Mouse (Mus musculus): ENCODE results near the gene Itga9. TPM values are rescaled to one million over a fixed set of nuclear protein-coding genes. Genes with fewer than 3 reads are reported as not detected.
A peak's percentile ranks its signal among the peaks of the same experiment; 100 is the strongest.

Gene Itga9
- polyA plus RNA-seq, 1 experiment from 2014 or later, result 12.6 TPM

GRCm38 (mm10) chr9:118807669-118808068 lies 201.2 kb downstream of the Itga9 start:
- Histone ChIP-seq H3K36me3 (ENCODE audit: control insufficient read depth, insufficient read depth, low read length) (0 out of 2 replicates have a peak, but pooled peaks cover 5% of the 10 kb centered on the region), H3K27ac (ENCODE audit: low read depth) (no peak overlapping the region), H3K9ac (ENCODE audit: low read length) (no peak overlapping the region), H3K4me3 (ENCODE audit: low read depth, low read length) (no peak overlapping the region), H3K4me2 (ENCODE audit: low read length) (no peak overlapping the region), H3K27me3 (replicated peaks; ENCODE audit: control insufficient read depth, insufficient read depth, low read length) (no peaks in the 10 kb centered on the region), H3K4me1 (replicated peaks; ENCODE audit: control insufficient read depth, insufficient read depth, low read length) (no peaks in the 10 kb centered on the region), H3K9me3 (ENCODE audit: control insufficient read depth, low read length) (no peaks in the 10 kb centered on the region)
- ATAC-seq (replicated peaks; ENCODE audit: low FRiP score, low TSS enrichment, low read depth) (no peak), DNase-seq (ENCODE audit: low spot score) (no peak)
- 92% methylated on average over 3 of the region's 3 CpGs for WGBS

GRCm38 (mm10) chr9:118812221-118812620 lies 205.7 kb downstream of the Itga9 start:
- no peak overlapping the region for H3K27ac ChIP-seq (ENCODE audit: low read depth)

GRCm38 (mm10) chr9:118813492-118813891 lies 207.0 kb downstream of the Itga9 start:
- 85% methylated on average over 5 of the region's 5 CpGs for WGBS
- H3K4me1 ChIP-seq (replicated peaks; ENCODE audit: control insufficient read depth, insufficient read depth, low read length), result peaks cover 7% of the 10 kb centered on the region
- no peaks in the 10 kb centered on the region for H3K27me3 ChIP-seq (replicated peaks; ENCODE audit: control insufficient read depth, insufficient read depth, low read length)
- no peak for ATAC-seq (replicated peaks; ENCODE audit: low FRiP score, low TSS enrichment, low read depth)
- no peak overlapping the region for H3K27ac ChIP-seq (ENCODE audit: low read depth)
- H3K9ac ChIP-seq (ENCODE audit: low read length), result no peak overlapping the region
- H3K9me3 ChIP-seq (ENCODE audit: control insufficient read depth, low read length), result no peaks in the 10 kb centered on the region
- no peak overlapping the region for H3K4me2 ChIP-seq (ENCODE audit: low read length)
- no peak overlapping the region for H3K4me3 ChIP-seq (ENCODE audit: low read depth, low read length)
- no peaks in the 10 kb centered on the region for H3K36me3 ChIP-seq (ENCODE audit: control insufficient read depth, insufficient read depth, low read length)
- no peak for DNase-seq (ENCODE audit: low spot score)

More at GRCm38 (mm10) chr9:118812221-118812620, 205.7 kb downstream of the Itga9 start:
- Histone ChIP-seq H3K9ac (ENCODE audit: low read length) (no peak overlapping the region), H3K4me3 (ENCODE audit: low read depth, low read length) (no peak overlapping the region), H3K27me3 (replicated peaks; ENCODE audit: control insufficient read depth, insufficient read depth, low read length) (no peaks in the 10 kb centered on the region), H3K4me2 (ENCODE audit: low read length) (no peak overlapping the region), H3K4me1 (replicated peaks; ENCODE audit: control insufficient read depth, insufficient read depth, low read length) (no peaks in the 10 kb centered on the region; the same call in 1 of the 2 replicates), H3K9me3 (ENCODE audit: control insufficient read depth, low read length) (no peaks in the 10 kb centered on the region), H3K36me3 (ENCODE audit: control insufficient read depth, insufficient read depth, low read length) (0 out of 2 replicates have a peak, but pooled peaks cover 5% of the 10 kb centered on the region)
- 94% methylated on average over 7 of the region's 7 CpGs for WGBS
- ATAC-seq (replicated peaks; ENCODE audit: low FRiP score, low TSS enrichment, low read depth) (no peak), DNase-seq (ENCODE audit: low spot score) (no peak)

DNA sequence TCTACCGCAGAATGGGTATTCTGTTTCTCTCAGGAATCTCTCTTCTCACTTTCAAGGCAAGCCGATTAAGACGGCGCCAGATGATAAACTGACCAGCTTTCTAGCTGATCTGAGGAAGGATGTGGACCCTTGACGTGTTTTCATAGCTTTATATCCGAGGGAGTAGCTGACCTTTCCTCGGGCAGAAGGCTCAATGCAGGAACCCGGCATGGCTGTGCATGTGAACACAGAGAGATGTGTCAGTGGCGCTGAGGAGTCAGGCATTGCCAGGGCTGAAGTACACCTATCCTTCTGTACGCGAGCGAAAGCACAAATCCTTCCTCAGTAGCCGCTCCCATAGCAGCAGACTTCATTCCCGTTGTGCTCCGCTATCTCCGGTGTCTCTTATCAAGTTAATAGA lies 207.6 kb downstream of the Itga9 start:
- DNase-seq (ENCODE audit: low spot score) (no peak), ATAC-seq (replicated peaks; ENCODE audit: low FRiP score, low TSS enrichment, low read depth) (no peak)
- Histone ChIP-seq H3K9me3 (ENCODE audit: control insufficient read depth, low read length) (no peaks in the 10 kb centered on the region), H3K4me1 (replicated peaks; ENCODE audit: control insufficient read depth, insufficient read depth, low read length) (peaks cover 11% of the 10 kb centered on the region), H3K27me3 (replicated peaks; ENCODE audit: control insufficient read depth, insufficient read depth, low read length) (no peaks in the 10 kb centered on the region), H3K9ac (ENCODE audit: low read length) (no peak overlapping the region), H3K4me2 (ENCODE audit: low read length) (no peak overlapping the region), H3K36me3 (ENCODE audit: control insufficient read depth, insufficient read depth, low read length) (no peaks in the 10 kb centered on the region), H3K27ac (ENCODE audit: low read depth) (no peak overlapping the region), H3K4me3 (ENCODE audit: low read depth, low read length) (no peak overlapping the region)
- 48% methylated on average over 16 of the region's 16 CpGs for WGBS

DNA sequence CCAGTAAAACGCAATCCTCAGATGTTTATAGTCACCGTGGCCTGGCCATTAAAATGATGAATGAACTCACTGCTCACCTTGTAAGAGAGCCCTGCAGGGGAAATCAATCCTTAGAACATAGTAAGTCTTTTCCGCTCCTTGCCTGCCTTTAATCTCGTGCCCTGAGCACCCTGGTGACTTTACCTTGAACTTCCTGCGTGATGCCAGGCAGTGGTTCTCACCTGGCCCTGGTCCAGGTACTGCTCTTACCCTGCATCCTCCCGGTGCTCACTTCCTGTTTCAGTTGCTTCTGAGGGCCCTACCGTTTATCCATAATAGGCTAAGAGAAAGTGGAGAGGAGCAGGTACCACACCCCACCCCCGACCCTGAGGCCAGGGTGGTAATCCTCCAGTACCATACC lies 208.0 kb downstream of the Itga9 start:
- Histone ChIP-seq H3K27me3 (replicated peaks; ENCODE audit: control insufficient read depth, insufficient read depth, low read length) (no peaks in the 10 kb centered on the region), H3K4me2 (ENCODE audit: low read length) (no peak overlapping the region), H3K36me3 (ENCODE audit: control insufficient read depth, insufficient read depth, low read length) (no peaks in the 10 kb centered on the region), H3K9me3 (ENCODE audit: control insufficient read depth, low read length) (no peaks in the 10 kb centered on the region), H3K4me1 (replicated peaks; ENCODE audit: control insufficient read depth, insufficient read depth, low read length) (peaks cover 11% of the 10 kb centered on the region), H3K27ac (ENCODE audit: low read depth) (no peak overlapping the region), H3K9ac (ENCODE audit: low read length) (no peak overlapping the region), H3K4me3 (ENCODE audit: low read depth, low read length) (no peak overlapping the region)
- ATAC-seq (replicated peaks; ENCODE audit: low FRiP score, low TSS enrichment, low read depth), result no peak
- WGBS, result 34% methylated on average over 8 of the region's 8 CpGs
- DNase-seq (ENCODE audit: low spot score), result no peak

DNA sequence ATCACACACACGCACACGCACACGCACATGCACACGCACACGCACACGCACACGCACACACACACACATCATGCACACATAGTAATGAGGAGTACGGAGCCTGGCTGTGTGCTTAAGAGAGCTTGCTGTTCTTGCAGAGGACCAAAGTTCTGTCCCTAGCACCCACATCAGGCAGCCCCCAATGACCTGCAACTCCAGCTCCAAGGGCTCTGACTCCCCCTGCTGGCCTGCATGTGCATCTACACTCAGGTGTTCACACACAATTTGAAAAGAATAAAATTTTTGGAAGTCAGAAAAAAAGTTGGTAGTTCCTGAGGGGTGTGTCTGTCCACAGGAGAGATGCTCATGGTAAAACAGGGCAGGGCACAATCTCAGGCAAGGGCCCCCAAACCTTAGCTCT lies 209.1 kb downstream of the Itga9 start:
- Histone ChIP-seq H3K4me2 (ENCODE audit: low read length) (no peak overlapping the region), H3K4me1 (replicated peaks; ENCODE audit: control insufficient read depth, insufficient read depth, low read length) (peaks cover 11% of the 10 kb centered on the region), H3K4me3 (ENCODE audit: low read depth, low read length) (no peak overlapping the region), H3K9me3 (ENCODE audit: control insufficient read depth, low read length) (no peaks in the 10 kb centered on the region), H3K27me3 (replicated peaks; ENCODE audit: control insufficient read depth, insufficient read depth, low read length) (no peaks in the 10 kb centered on the region), H3K9ac (ENCODE audit: low read length) (no peak overlapping the region), H3K27ac (ENCODE audit: low read depth) (no peak overlapping the region), H3K36me3 (ENCODE audit: control insufficient read depth, insufficient read depth, low read length) (no peaks in the 10 kb centered on the region)
- no peak for ATAC-seq (replicated peaks; ENCODE audit: low FRiP score, low TSS enrichment, low read depth)
- WGBS, result 99% methylated on average over 8 of the region's 8 CpGs
- no peak for DNase-seq (ENCODE audit: low spot score)

DNA sequence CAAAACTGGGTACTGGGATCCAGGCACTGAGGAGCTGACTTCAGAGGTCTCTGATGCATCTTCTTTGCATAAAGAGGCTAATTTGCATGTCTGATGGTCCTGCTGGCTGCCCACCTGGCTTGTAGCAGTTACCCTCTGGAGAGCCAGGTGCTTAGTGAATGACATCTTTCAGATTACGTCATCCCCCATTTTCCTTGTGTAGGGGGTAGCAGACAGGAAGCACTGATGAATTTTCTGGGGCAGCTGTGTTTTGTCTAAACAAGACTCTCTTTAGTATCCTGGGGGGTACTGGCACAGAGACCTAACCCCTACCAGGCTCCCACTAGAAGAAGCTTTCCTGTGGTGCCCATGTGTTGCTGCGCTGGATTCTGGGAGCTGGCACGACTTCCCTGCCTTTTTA lies 212.0 kb downstream of the Itga9 start:
- 62% methylated on average over 3 of the region's 3 CpGs for WGBS
- Histone ChIP-seq H3K27ac (ENCODE audit: low read depth) (no peak overlapping the region), H3K36me3 (ENCODE audit: control insufficient read depth, insufficient read depth, low read length) (no peaks in the 10 kb centered on the region), H3K4me2 (ENCODE audit: low read length) (no peak overlapping the region), H3K4me3 (ENCODE audit: low read depth, low read length) (no peak overlapping the region), H3K4me1 (replicated peaks; ENCODE audit: control insufficient read depth, insufficient read depth, low read length) (peaks cover 11% of the 10 kb centered on the region), H3K27me3 (replicated peaks; ENCODE audit: control insufficient read depth, insufficient read depth, low read length) (no peaks in the 10 kb centered on the region), H3K9ac (ENCODE audit: low read length) (no peak overlapping the region), H3K9me3 (ENCODE audit: control insufficient read depth, low read length) (no peaks in the 10 kb centered on the region)
- no peak for ATAC-seq (replicated peaks; ENCODE audit: low FRiP score, low TSS enrichment, low read depth)
- DNase-seq (ENCODE audit: low spot score), result no peak

- no peak overlapping the region for H3K4me3 ChIP-seq (ENCODE audit: low read depth, low read length)
- H3K4me1 ChIP-seq (replicated peaks; ENCODE audit: control insufficient read depth, insufficient read depth, low read length), result peaks cover 11% of the 10 kb centered on the region
- no peaks in the 10 kb centered on the region for H3K9me3 ChIP-seq (ENCODE audit: control insufficient read depth, low read length)
- no peaks in the 10 kb centered on the region for H3K27me3 ChIP-seq (replicated peaks; ENCODE audit: control insufficient read depth, insufficient read depth, low read length)
- H3K4me2 ChIP-seq (ENCODE audit: low read length), result peak overlapping the region; percentile 14; the same call in 1 of the 2 replicates
- WGBS, result 54% methylated on average over 21 of the region's 21 CpGs
- DNase-seq (ENCODE audit: low spot score), result no peak
- H3K27ac ChIP-seq (ENCODE audit: low read depth), result no peak overlapping the region
- 0 out of 2 replicates have a peak, but pooled peaks have one; percentile 60 for ATAC-seq (replicated peaks; ENCODE audit: low FRiP score, low TSS enrichment, low read depth)
- H3K36me3 ChIP-seq (ENCODE audit: control insufficient read depth, insufficient read depth, low read length), result no peaks in the 10 kb centered on the region
- no peak overlapping the region for H3K9ac ChIP-seq (ENCODE audit: low read length)
Measured at GRCm38 (mm10) chr9:118821220-118822185, 215.0 kb downstream of the Itga9 start.

DNA sequence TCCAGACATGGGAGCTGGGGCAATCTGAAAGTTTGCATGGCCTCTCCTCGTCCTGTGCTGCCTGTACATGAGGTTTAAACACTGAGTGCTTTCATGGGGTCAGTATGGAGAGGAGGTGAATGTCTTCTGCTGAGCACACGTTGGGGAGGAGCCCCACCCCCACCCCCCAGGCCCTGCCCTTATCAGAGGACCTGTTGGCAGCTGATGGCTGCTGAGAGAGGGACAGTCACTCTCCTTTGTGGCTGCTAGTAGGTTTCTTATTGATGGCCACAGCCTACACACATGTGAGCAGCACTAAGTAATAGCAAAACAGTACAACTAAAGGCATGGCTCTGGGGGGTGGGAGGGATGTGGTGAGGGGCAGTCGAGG lies 215.7 kb downstream of the Itga9 start:
- Histone ChIP-seq H3K9me3 (ENCODE audit: control insufficient read depth, low read length) (no peaks in the 10 kb centered on the region), H3K4me2 (ENCODE audit: low read length) (no peak overlapping the region), H3K9ac (ENCODE audit: low read length) (no peak overlapping the region), H3K27ac (ENCODE audit: low read depth) (no peak overlapping the region), H3K36me3 (ENCODE audit: control insufficient read depth, insufficient read depth, low read length) (no peaks in the 10 kb centered on the region), H3K4me3 (ENCODE audit: low read depth, low read length) (no peak overlapping the region), H3K4me1 (replicated peaks; ENCODE audit: control insufficient read depth, insufficient read depth, low read length) (peaks cover 11% of the 10 kb centered on the region), H3K27me3 (replicated peaks; ENCODE audit: control insufficient read depth, insufficient read depth, low read length) (no peaks in the 10 kb centered on the region)
- WGBS, result 49% methylated on average over 3 of the region's 3 CpGs
- no peak for DNase-seq (ENCODE audit: low spot score)
- no peak for ATAC-seq (replicated peaks; ENCODE audit: low FRiP score, low TSS enrichment, low read depth)
